Mouse (Mus musculus) lung, postnatal 0 days (tissue): ENCODE results near the gene Mrps14. TPM values are rescaled to one million over a fixed set of nuclear protein-coding genes. Genes with fewer than 3 reads are reported as not detected.

ENCODE experiments used
- ATAC-seq: fragments of 200-750 bp; cut with Nextera tagmentation; 2 replicates; pipeline ENCODE4 v1.8.0; 2017; ENCODE audit warnings: moderate library complexity
- DNase-seq: peaks from one replicate; pipeline ENCODE4 v3.0.0-alpha.2; 2016; ENCODE audit warnings: low spot score
- H3K27ac ChIP-seq: fragments of 300-500 bp; sonication (generic); 2 replicates; pipeline ENCODE4 v1.5.1; 2014; ENCODE audit warnings: antibody characterized with exemption, mild to moderate bottlenecking, low read length, mixed read lengths
- H3K27me3 ChIP-seq: fragments of 300-500 bp; sonication (generic); replicated peaks from 2 replicates; pipeline ENCODE4 v1.6.1; 2014; ENCODE audit warnings: low read length, mixed read lengths; ENCODE audit not compliant: insufficient read depth
- H3K36me3 ChIP-seq: fragments of 300-500 bp; sonication (generic); 2 replicates; pipeline ENCODE4 v1.6.1; 2014; ENCODE audit warnings: low read length, mixed read lengths; ENCODE audit not compliant: insufficient read depth
- H3K4me1 ChIP-seq: fragments of 300-500 bp; sonication (generic); 2 replicates; pipeline ENCODE4 v1.6.1; 2014; ENCODE audit warnings: antibody characterized with exemption, low read depth, low read length, mixed read lengths; ENCODE audit not compliant: insufficient read depth
- H3K4me2 ChIP-seq: fragments of 300-500 bp; sonication (generic); replicated peaks from 2 replicates; pipeline ENCODE4 v1.6.1; 2014; ENCODE audit warnings: low read depth, mild to moderate bottlenecking, low read length, moderate library complexity, mixed read lengths
- H3K4me3 ChIP-seq: fragments of 300-500 bp; sonication (generic); 2 replicates; pipeline ENCODE4 v1.5.1; 2014; ENCODE audit warnings: low read depth, low read length
- H3K9ac ChIP-seq: fragments of 300-500 bp; sonication (generic); replicated peaks from 2 replicates; pipeline ENCODE4 v1.6.1; 2014; ENCODE audit warnings: low read depth, mild to moderate bottlenecking
- H3K9me3 ChIP-seq: fragments of 300-500 bp; sonication (generic); 2 replicates; pipeline ENCODE4 v1.6.1; 2016; ENCODE audit warnings: low read length, mixed read lengths
- CTCF ChIP-seq: IDR thresholded peaks from 2 replicates; pipeline ENCODE4 v1.5.1; 2016; ENCODE audit warnings: antibody characterized with exemption, mild to moderate bottlenecking
- EP300 ChIP-seq: IDR thresholded peaks from 2 replicates; pipeline ENCODE4 v1.6.1; 2016; ENCODE audit warnings: antibody characterized with exemption, mild to moderate bottlenecking, control low read depth
- WGBS: fragments of 180-500 bp; shearing (Covaris S2); extraction: QIAGEN DNeasy Blood & Tissue Kit; methylation state at CpG from one replicate; pipeline ENCODE4 v1.1.7; 2014; 5-methylcytosine and 5-hydroxymethylcytosine counted together
- polyA plus RNA-seq: library from polyadenylated mRNA; unstranded; fragments of >200 nt; fragmentation: Nextera tagmentation; extraction: Ambion mirVana; gene quantifications from 2 replicates; pipeline ENCODE4 v1.2.1, GENCODE M21; 2015

Mrps14 gene
- 176 and 180 TPM in 2 replicates for polyA plus RNA-seq

DNA sequence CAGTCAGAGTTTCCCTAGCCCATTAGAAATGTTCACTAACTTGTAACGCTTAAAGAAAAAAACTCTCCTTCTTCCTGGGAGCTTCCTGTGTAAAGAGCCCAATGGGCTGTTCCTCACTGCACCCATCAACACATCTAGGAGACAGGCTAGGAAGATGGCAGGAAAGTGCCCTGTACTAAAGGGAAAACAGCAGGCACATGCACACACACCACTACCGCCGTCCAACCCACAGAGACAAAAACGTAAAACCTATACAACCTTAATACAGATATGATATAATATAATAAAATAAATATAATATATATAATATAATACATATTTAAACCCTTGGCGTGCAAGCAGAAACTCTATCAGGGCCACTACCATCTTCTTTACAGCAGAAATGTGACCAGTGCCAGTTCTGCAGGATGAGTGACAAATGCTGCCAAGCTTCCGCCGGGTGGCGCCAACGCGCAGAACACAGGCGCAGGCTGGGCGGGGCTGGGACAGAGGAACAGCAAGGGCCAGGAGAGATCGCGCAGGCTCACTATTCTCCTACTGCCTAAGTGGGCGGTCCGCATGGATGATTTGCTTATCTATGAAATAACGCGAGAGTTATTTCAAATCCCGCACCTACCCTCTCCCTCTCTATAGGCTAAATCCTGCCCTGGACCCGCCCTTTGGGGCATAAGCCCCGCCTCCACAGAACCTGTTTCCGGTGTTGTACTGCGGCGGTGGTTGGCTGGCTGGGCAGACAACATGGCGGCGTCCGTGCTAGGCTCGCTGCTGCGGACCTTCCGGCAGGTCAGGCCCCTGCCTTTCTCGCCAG is at the start of gene Mrps14:
Mrps14 (plus strand) TSS at position 687 of the 808 bp plus-strand sequence.
- peak; percentile 99 for ATAC-seq
- 3% methylated on average over 31 of the region's 31 CpGs for WGBS
- peaks cover 5% of the 10 kb centered on the region; the same call in 1 of the 2 replicates for H3K4me1 ChIP-seq

GRCm38 (mm10) chr1:160145606-160146005 is 49.4 kb upstream of the Mrps14 start:
- Histone ChIP-seq H3K36me3 (no peaks in the 10 kb centered on the region), H3K9ac (no peak overlapping the region), H3K4me3 (no peak overlapping the region), H3K4me2 (no peak overlapping the region), H3K27me3 (no peaks in the 10 kb centered on the region), H3K9me3 (no peaks in the 10 kb centered on the region), H3K4me1 (no peaks in the 10 kb centered on the region), H3K27ac (no peak overlapping the region)
- no peak for DNase-seq
- 60% methylated on average over 3 of the region's 3 CpGs for WGBS
- TF ChIP-seq CTCF: no peak
- no peak for TF ChIP-seq EP300
- no peak for ATAC-seq

More for the DNA sequence above, at the start of gene Mrps14:
- TF ChIP-seq CTCF (peak; percentile 87), EP300 (peak; percentile 73)
- Histone ChIP-seq H3K27me3 (no peaks in the 10 kb centered on the region), H3K36me3 (no peaks in the 10 kb centered on the region), H3K4me2 (peak within 1 kb of the TSS; percentile 81), H3K9me3 (no peaks in the 10 kb centered on the region), H3K27ac (peak within 1 kb of the TSS; percentile 91), H3K9ac (peak within 1 kb of the TSS; percentile 97), H3K4me3 (peak within 1 kb of the TSS; percentile 85)
- peak; percentile 100 for DNase-seq

DNA sequence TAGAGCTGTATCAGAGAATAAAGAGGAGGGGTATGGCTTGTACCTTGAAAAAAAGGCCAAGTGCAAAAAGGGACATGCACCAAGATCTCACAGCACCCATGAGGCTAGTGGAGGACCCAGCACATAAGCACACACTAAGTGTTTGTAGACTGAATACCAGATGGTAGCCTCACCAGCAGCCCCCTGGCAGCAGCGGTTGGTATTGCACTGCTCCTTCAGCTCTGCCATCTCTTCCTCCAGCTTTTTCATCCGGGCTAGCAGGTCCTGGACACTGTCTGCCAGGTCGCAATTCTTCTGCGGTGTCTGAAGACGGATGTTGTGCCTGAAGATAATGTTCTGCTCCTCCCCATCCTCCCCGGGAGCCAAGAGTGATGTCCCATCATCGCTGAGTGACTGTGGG is 47.7 kb upstream of the Mrps14 start:
- Histone ChIP-seq H3K27me3 (no peaks in the 10 kb centered on the region), H3K4me2 (no peak overlapping the region), H3K36me3 (no peaks in the 10 kb centered on the region), H3K4me3 (no peak overlapping the region), H3K4me1 (no peaks in the 10 kb centered on the region), H3K9me3 (no peaks in the 10 kb centered on the region), H3K9ac (no peak overlapping the region), H3K27ac (no peak overlapping the region)
- 72% methylated on average over 7 of the region's 7 CpGs for WGBS
- TF ChIP-seq CTCF: no peak
- no peak for ATAC-seq
- no peak for DNase-seq

- WGBS: 52% methylated on average over 11 of the region's 11 CpGs
- DNase-seq (peak; percentile 5), ATAC-seq (peak; percentile 43; the same call in 1 of the 2 replicates)
Measured at GRCm38 (mm10) chr1:160149291-160149906, 45.6 kb upstream of the Mrps14 start.

GRCm38 (mm10) chr1:160150726-160151125 is 44.3 kb upstream of the Mrps14 start:
- no peak overlapping the region for H3K4me2 ChIP-seq
- H3K27ac ChIP-seq: no peak overlapping the region
- 64% methylated on average over 3 of the region's 3 CpGs for WGBS
- no peak for TF ChIP-seq EP300
- TF ChIP-seq CTCF: no peak
- H3K27me3 ChIP-seq: no peaks in the 10 kb centered on the region
- no peak overlapping the region for H3K9ac ChIP-seq
- no peaks in the 10 kb centered on the region for H3K9me3 ChIP-seq
- H3K4me3 ChIP-seq: no peak overlapping the region
- H3K4me1 ChIP-seq: no peaks in the 10 kb centered on the region
- no peak for ATAC-seq
- DNase-seq: no peak
- no peaks in the 10 kb centered on the region for H3K36me3 ChIP-seq

More at GRCm38 (mm10) chr1:160149291-160149906, 45.6 kb upstream of the Mrps14 start:
- Histone ChIP-seq H3K4me2 (no peak overlapping the region), H3K27me3 (no peaks in the 10 kb centered on the region), H3K4me3 (no peak overlapping the region), H3K36me3 (no peaks in the 10 kb centered on the region), H3K27ac (no peak overlapping the region), H3K9me3 (no peaks in the 10 kb centered on the region), H3K9ac (no peak overlapping the region), H3K4me1 (no peaks in the 10 kb centered on the region)
- TF ChIP-seq CTCF (no peak), EP300 (no peak)

DNA sequence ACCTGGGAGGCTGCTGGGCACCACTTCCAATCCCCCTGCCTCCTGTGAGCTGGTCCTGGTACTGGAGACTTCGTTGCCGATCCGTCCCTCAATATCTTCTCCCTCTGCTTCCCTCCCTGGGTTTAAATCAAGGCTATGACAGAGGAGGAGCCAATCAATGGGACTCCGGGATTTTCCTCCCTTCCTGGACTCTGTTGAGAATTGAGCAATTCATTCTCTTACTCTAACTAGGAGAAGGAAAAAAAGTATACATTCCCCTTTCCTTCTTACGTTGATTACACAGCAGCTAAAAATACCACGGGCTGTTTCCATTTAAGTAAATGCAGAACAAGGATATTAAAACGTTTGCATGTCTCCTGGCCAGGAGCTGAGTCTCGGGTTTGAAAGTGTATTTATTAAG is 41.5 kb upstream of the Mrps14 start, which contains the start of gene Tnn:
Tnn (minus strand) TSS at position 101 of the 400 bp plus-strand sequence.
- H3K9me3 ChIP-seq: no peaks in the 10 kb centered on the region
- no peak for DNase-seq
- no peaks in the 10 kb centered on the region for H3K36me3 ChIP-seq
- H3K4me2 ChIP-seq: no peak within 1 kb of the TSS
- WGBS: 38% methylated on average over 8 of the region's 8 CpGs
- H3K27me3 ChIP-seq: no peaks in the 10 kb centered on the region
- H3K9ac ChIP-seq: no peak within 1 kb of the TSS
- no peak for TF ChIP-seq CTCF
- TF ChIP-seq EP300: no peak
- H3K27ac ChIP-seq: no peak within 1 kb of the TSS
- ATAC-seq: no peak
- H3K4me1 ChIP-seq: no peaks in the 10 kb centered on the region
- H3K4me3 ChIP-seq: no peak within 1 kb of the TSS
